Mouse (Mus musculus) activated CD4-positive, CD25-positive, alpha-beta regulatory T cell, adult 9 weeks (primary cell): ENCODE results near the gene Pex12. TPM values are rescaled to one million over a fixed set of nuclear protein-coding genes. Genes with fewer than 3 reads are reported as not detected.

Source experiments
- polyA plus RNA-seq: library from polyadenylated mRNA; unstranded; fragments of 100-300 nt; shearing (Covaris generic); gene quantifications from one replicate; pipeline ENCODE4 v1.2.1, GENCODE M21; 2017

Pex12 gene
- polyA plus RNA-seq = 13.2 TPM

DNA sequence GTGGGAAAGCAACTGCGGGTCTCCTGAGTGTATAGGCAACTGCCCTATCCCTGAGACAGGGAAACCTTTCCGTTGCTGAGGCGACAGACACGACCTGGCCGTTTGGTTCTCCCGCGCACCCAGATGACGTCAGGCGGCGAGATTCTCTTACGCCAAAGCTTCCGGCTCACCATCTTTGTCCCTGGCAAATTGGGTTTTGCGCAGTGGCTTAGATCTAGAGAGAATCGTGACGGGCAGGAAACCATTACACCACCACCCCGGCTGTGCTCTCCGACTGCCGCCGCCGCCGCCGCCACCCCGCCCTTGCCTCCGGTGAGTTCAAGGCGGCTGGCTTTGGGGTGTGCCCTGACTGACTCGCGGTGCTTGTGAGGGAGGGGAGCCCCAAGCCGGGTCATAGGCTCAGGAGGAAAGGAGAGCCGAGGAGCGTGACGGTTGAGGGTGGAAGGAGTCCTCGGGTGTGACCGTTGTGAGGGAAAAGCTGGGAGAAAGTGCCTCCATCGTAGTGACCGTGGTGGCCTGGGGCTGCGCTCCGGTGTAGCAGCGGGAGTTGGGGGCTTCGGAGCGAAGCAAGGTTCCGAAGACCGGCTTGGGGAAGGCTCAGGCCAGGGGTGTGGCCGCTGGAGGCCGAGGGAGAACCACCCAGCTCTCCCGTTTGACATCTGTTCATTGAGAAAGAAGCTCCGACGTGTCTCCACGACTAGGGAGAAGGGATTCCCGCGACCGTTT is at the start of gene Pex12:
Pex12 (minus strand) TSS at position 61 of the 726 bp plus-strand sequence.

DNA sequence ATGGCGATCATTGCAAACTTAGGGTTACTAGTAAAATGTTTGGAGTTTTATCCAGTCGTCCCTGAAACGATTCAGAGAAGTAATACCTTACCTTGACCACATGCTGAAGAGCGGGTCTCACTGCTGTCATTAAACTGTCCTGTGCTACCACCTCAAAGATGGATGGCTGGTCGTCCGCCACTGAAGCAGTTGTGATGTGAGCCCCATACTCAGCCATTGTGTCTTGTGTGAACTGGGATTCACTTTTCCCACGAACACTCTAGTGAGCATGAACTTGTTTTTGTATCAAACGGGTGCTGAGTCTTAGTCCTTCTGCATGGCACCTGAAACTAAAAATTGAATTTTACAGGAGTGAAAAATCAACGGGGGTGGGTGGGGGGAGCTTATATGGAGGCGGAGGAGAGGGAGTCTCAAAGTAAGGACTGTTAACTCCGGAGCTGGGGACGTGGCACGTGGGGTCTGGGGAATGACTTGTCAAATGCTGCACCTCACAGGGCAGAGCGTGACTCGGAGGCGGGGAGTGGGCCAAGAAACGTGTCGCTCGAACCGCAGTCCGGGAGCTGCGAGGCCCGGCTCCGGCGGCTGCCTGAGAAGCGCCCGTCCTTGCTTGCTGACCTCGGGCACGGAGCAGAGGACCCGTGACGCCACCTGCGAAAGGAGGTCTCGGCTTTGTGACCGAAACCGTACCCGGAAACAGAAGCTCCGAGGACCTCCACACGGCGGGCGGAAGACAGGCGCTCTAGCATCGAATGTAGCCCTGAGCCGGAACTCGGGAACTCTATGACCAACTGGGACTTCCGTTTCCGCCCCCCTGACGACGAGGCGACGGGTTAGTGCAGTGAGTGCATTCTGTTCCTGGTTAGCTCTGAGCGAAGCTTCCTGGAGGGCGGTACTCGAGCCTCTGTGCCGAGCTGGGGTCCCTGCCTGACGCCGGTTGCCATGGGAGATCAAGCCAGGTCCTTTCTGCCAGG is 3.9 kb downstream of the Pex12 start, which contains the start of gene Ap2b1:
Ap2b1 (plus strand) TSS at position 800 of the 971 bp plus-strand sequence.

DNA sequence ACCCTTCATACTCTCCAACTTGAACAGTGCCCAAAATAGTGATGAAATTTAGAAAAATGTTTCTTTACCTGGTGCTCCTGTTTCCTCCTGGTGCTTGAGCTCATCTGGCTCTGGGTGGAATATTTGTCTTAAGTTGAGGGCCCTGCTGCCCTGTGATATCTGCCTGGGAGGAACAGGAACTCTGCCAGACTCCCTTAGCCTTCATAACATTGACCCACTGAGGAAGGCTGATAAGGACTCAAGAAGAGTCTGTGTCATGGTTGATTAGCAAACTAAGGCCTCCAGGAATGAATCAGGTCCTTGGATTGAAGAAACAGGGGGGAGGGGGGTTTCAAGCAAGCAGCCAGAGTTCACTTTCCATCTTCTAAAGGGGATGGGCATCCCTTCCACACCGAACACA is 15.8 kb downstream of the Pex12 start, which contains the start of gene Slfn14:
Slfn14 (minus strand) TSS at position 161 of the 400 bp plus-strand sequence.

Other genes with a start within 250 kb of the Pex12 start
- gene Slfn2, start 237.5 kb downstream of the Pex12 start, polyA plus RNA-seq = 617 TPM
- 239 TPM for gene Slfn1, start 185.7 kb downstream of the Pex12 start, polyA plus RNA-seq
- gene Slfn4, start 127.4 kb downstream of the Pex12 start, polyA plus RNA-seq = 0.93 TPM
- 7.4 TPM for gene Slfn3, start 111.3 kb downstream of the Pex12 start, polyA plus RNA-seq
- 0.32 TPM for gene Slfn14, start 15.9 kb downstream of the Pex12 start, polyA plus RNA-seq
- gene Ap2b1, start 3.6 kb downstream of the Pex12 start, polyA plus RNA-seq = 56.3 TPM
- gene Rasl10b, start 106.6 kb upstream of the Pex12 start, polyA plus RNA-seq = not detected
- gene Gas2l2, start 126.9 kb upstream of the Pex12 start, polyA plus RNA-seq = not detected
- 2.3 TPM for gene 1700020L24Rik, start 135.1 kb upstream of the Pex12 start, polyA plus RNA-seq
- not detected for gene Mmp28, start 160.5 kb upstream of the Pex12 start, polyA plus RNA-seq
- 20.1 TPM for gene Taf15, start 170.5 kb upstream of the Pex12 start, polyA plus RNA-seq
- gene Heatr9, start 219.6 kb upstream of the Pex12 start, polyA plus RNA-seq = 0.39 TPM
- gene Ccl5, start 227.9 kb upstream of the Pex12 start, polyA plus RNA-seq = 192 TPM